Mouse (Mus musculus) liver, postnatal 0 days (tissue): ENCODE measurements around the gene Mgll. TPM values are rescaled to one million over a fixed set of nuclear protein-coding genes. Genes with fewer than 3 reads are reported as not detected.

Experiments used
- ATAC-seq: fragments of 200-750 bp; cut with Nextera tagmentation; 2 replicates; pipeline ENCODE4 v1.8.0; 2017; ENCODE audit warnings: mild to moderate bottlenecking, moderate library complexity
- DNase-seq: peaks from one replicate; pipeline ENCODE4 v3.0.0-alpha.2; 2016
- H3K27ac ChIP-seq: fragments of 300-500 bp; sonication (generic); 2 replicates; pipeline ENCODE4 v1.5.1; 2014; ENCODE audit warnings: antibody characterized with exemption, moderate library complexity, mild to moderate bottlenecking, low read depth
- H3K27me3 ChIP-seq: fragments of 300-500 bp; sonication (generic); 2 replicates; pipeline ENCODE4 v1.6.1; 2014; ENCODE audit warnings: low read length, control low read depth, mixed read lengths; ENCODE audit not compliant: insufficient read depth
- H3K36me3 ChIP-seq: fragments of 300-500 bp; sonication (generic); replicated peaks from 2 replicates; pipeline ENCODE4 v1.6.1; 2014; ENCODE audit warnings: mild to moderate bottlenecking, control low read depth, low read length, moderate library complexity, mixed read lengths; ENCODE audit not compliant: insufficient read depth
- H3K4me1 ChIP-seq: fragments of 300-500 bp; sonication (generic); 2 replicates; pipeline ENCODE4 v1.6.1; 2014; ENCODE audit warnings: antibody characterized with exemption, mild to moderate bottlenecking, control low read depth; ENCODE audit not compliant: insufficient read depth
- H3K4me2 ChIP-seq: fragments of 300-500 bp; sonication (generic); 2 replicates; pipeline ENCODE4 v1.6.1; 2014; ENCODE audit warnings: low read depth, mild to moderate bottlenecking, low read length, moderate library complexity, mixed read lengths
- H3K4me3 ChIP-seq: fragments of 300-500 bp; sonication (generic); 2 replicates; pipeline ENCODE4 v1.5.1; 2014; ENCODE audit warnings: low read depth, low read length
- H3K9ac ChIP-seq: fragments of 300-500 bp; sonication (generic); replicated peaks from 2 replicates; pipeline ENCODE4 v1.6.1; 2014; ENCODE audit warnings: mild to moderate bottlenecking, moderate library complexity
- H3K9me3 ChIP-seq: fragments of 300-500 bp; sonication (generic); 2 replicates; pipeline ENCODE4 v1.6.1; 2016; ENCODE audit warnings: mild to moderate bottlenecking, control low read depth, low read length, mixed read lengths
- CTCF ChIP-seq: sonication (generic); IDR thresholded peaks from 2 replicates; pipeline ENCODE4 v1.5.1; 2016; ENCODE audit warnings: antibody characterized with exemption, low read depth
- EP300 ChIP-seq: IDR thresholded peaks from 2 replicates; pipeline ENCODE4 v1.6.1; 2016; ENCODE audit warnings: antibody characterized with exemption, low read depth, mild to moderate bottlenecking
- WGBS: fragments of 180-500 bp; shearing (Covaris S2); extraction: QIAGEN DNeasy Blood & Tissue Kit; methylation state at CpG from one replicate; pipeline ENCODE4 v1.1.7; 2014; ENCODE audit not compliant: insufficient replicate concordance; 5-methylcytosine and 5-hydroxymethylcytosine counted together
- polyA plus RNA-seq: library from polyadenylated mRNA; unstranded; fragments of >200 nt; fragmentation: Nextera tagmentation; extraction: Ambion mirVana; gene quantifications from 2 replicates; pipeline ENCODE4 v1.2.1, GENCODE M21; 2015

Mgll gene
- 106 and 121 TPM in 2 replicates for polyA plus RNA-seq

DNA sequence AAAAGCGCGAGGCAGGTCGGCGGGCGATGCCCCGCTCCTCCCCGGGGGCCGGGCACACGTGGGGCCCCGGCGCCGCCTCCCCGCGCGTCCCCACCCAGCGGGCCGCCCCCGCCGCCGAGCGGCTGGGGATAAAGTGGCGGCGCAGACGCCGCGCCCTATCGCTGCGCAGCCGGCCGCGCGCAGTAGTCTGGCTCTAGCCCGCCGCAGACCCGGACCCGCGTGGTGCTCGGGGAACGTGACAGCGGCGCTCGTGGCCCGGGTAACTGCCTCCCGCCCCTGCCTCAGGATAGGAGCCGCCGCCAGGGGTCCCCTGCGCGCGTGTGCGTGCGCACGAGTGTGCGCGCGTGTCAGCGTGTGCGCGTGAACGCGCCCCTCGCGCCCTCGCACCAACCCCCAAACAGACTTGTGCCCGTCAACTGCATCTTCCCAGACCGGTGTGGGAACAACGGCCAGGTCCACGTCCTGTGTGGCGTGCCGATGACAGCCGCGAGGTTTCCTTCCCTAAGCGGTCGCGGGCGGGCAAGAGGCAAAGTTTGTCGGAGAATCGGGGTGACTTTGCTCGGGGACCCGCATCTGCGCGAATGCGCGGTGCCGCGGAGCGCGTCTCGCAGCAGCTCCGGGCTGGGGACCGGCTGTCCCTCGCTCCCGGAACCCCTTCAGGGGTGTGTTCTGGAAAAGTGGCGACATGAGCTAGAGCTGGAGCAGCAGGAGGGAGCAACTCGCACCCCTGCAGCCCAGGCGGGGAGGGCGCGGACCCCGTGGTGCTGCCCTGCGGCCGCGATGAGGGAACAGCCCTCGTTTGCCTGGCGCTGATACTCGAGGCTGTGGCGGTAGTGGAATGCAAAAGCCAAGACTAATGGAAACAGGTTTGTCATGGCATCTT is at the start of gene Mgll:
TSS of gene Mgll (plus strand) at position 100 of the 883 bp plus-strand sequence.
- TF ChIP-seq EP300 = no peak
- TF ChIP-seq CTCF = peak; percentile 55
- DNase-seq (peak; percentile 77), ATAC-seq (peak; percentile 87)
- Histone ChIP-seq H3K36me3 (peaks cover 23% of the 10 kb centered on the region), H3K27me3 (no peaks in the 10 kb centered on the region), H3K4me3 (peak within 1 kb of the TSS; percentile 81), H3K4me1 (peaks cover 36% of the 10 kb centered on the region), H3K27ac (peak within 1 kb of the TSS; percentile 85), H3K4me2 (peak within 1 kb of the TSS; percentile 96), H3K9ac (peak within 1 kb of the TSS; percentile 91), H3K9me3 (no peaks in the 10 kb centered on the region)
- WGBS = under 1% methylated on average over 94 of the region's 105 CpGs

- H3K4me2 ChIP-seq = no peak overlapping the region
- TF ChIP-seq CTCF (no peak), EP300 (no peak)
- DNase-seq (no peak), ATAC-seq (no peak)
- 71% methylated on average over 2 of the region's 2 CpGs for WGBS
- no peak overlapping the region for H3K9ac ChIP-seq
- H3K27me3 ChIP-seq = no peaks in the 10 kb centered on the region
- H3K36me3 ChIP-seq = no peaks in the 10 kb centered on the region
- H3K9me3 ChIP-seq = no peaks in the 10 kb centered on the region
- H3K4me1 ChIP-seq = peaks cover 6% of the 10 kb centered on the region; the same call in 1 of the 2 replicates
- H3K27ac ChIP-seq = no peak overlapping the region
- H3K4me3 ChIP-seq = no peak overlapping the region
These were observed 48.4 kb upstream of the Mgll start for GRCm38 (mm10) chr6:88675815-88676214.

GRCm38 (mm10) chr6:88676753-88677736 is 47.2 kb upstream of the Mgll start:
- Histone ChIP-seq H3K36me3 (no peaks in the 10 kb centered on the region), H3K4me1 (peaks cover 6% of the 10 kb centered on the region; the same call in 1 of the 2 replicates), H3K9ac (no peak overlapping the region), H3K9me3 (no peaks in the 10 kb centered on the region), H3K4me2 (no peak overlapping the region), H3K27ac (no peak overlapping the region), H3K27me3 (no peaks in the 10 kb centered on the region), H3K4me3 (no peak overlapping the region)
- no peak for DNase-seq
- no peak for TF ChIP-seq EP300
- TF ChIP-seq CTCF = no peak
- peak; percentile 62 for ATAC-seq
- 70% methylated on average over 6 of the region's 6 CpGs for whole genome bisulfite sequencing

DNA sequence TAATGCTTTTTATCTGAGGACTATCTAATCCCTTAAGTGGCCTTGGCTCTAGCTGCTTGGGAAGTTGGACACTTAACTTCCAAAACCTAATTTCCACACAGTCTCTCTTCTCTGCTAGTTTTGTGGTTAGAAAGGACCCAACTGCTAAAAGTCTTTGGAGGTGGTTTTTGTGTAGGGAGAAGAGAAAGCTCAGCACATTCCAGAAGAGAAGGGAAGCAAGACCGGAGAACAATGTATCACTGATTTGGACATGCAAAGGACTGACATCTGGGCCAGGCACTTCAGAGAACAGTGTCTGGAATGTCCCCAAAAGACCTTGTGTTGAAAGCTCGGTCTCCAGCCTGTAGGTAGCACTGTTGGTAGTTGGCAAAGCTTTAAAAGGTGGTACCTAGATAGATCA is 46.5 kb upstream of the Mgll start:
- no peaks in the 10 kb centered on the region for H3K27me3 ChIP-seq
- DNase-seq (no peak), ATAC-seq (no peak)
- peaks cover 6% of the 10 kb centered on the region; the same call in 1 of the 2 replicates for H3K4me1 ChIP-seq
- no peak overlapping the region for H3K4me3 ChIP-seq
- TF ChIP-seq EP300 (no peak), CTCF (no peak)
- H3K27ac ChIP-seq = no peak overlapping the region
- no peak overlapping the region; the same call in 1 of the 2 replicates for H3K9ac ChIP-seq
- 63% methylated on average over 2 of the region's 2 CpGs for whole genome bisulfite sequencing
- no peak overlapping the region for H3K4me2 ChIP-seq
- H3K36me3 ChIP-seq = no peaks in the 10 kb centered on the region
- H3K9me3 ChIP-seq = no peaks in the 10 kb centered on the region

DNA sequence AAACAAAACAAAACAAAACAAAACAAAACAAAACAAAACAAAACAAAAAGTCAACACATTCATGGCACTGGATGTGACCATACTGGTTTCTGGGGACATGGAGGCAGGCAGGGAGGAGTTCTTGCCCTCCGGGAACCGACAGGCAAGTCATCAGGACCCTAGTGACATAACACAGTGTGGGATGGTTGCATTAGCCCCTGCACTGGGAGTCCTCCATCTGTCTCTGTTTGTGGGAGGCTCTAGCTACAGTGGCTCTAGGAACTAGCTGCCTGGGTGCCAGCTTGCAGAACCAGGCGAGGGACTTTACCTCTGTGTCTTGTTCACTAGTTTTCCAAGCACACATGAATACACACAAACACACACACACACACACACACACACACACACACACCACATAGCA is 43.2 kb upstream of the Mgll start:
- no peak overlapping the region for H3K4me3 ChIP-seq
- H3K4me1 ChIP-seq = peaks cover 6% of the 10 kb centered on the region; the same call in 1 of the 2 replicates
- no peak overlapping the region for H3K27ac ChIP-seq
- H3K27me3 ChIP-seq = no peaks in the 10 kb centered on the region
- no peak overlapping the region for H3K9ac ChIP-seq
- 78% methylated on average over 3 of the region's 3 CpGs for WGBS
- H3K36me3 ChIP-seq = no peaks in the 10 kb centered on the region
- ATAC-seq (no peak), DNase-seq (no peak)
- no peak for TF ChIP-seq EP300
- H3K4me2 ChIP-seq = no peak overlapping the region
- H3K9me3 ChIP-seq = no peaks in the 10 kb centered on the region
